Mouse (Mus musculus) kidney, embryonic 16.5 days (tissue): Measurements from ENCODE around the gene Lrp5. TPM values are rescaled to one million over a fixed set of nuclear protein-coding genes. Genes with fewer than 3 reads are reported as not detected.

Experiments used
- ATAC-seq: fragments of 200-750 bp; cut with Nextera tagmentation; 2 replicates; pipeline ENCODE4 v1.8.0; 2017; ENCODE audit warnings: moderate TSS enrichment; ENCODE audit not compliant: low FRiP score, low TSS enrichment
- H3K27ac ChIP-seq: fragments of 300-500 bp; sonication (generic); 2 replicates; pipeline ENCODE4 v1.5.1; 2014; ENCODE audit warnings: low read length
- H3K27me3 ChIP-seq: fragments of 300-500 bp; sonication (generic); 2 replicates; pipeline ENCODE4 v1.6.1; 2014; ENCODE audit warnings: low read length, control low read depth, mixed read lengths; ENCODE audit not compliant: insufficient read depth
- H3K36me3 ChIP-seq: fragments of 300-500 bp; sonication (generic); 2 replicates; pipeline ENCODE4 v1.6.1; 2014; ENCODE audit warnings: low read length, control low read depth, mixed read lengths; ENCODE audit not compliant: insufficient read depth
- H3K4me1 ChIP-seq: fragments of 300-500 bp; sonication (generic); 2 replicates; pipeline ENCODE4 v1.6.1; 2014; ENCODE audit warnings: low read length, control low read depth, mixed read lengths; ENCODE audit not compliant: insufficient read depth
- H3K4me2 ChIP-seq: fragments of 300-500 bp; sonication (generic); replicated peaks from 2 replicates; pipeline ENCODE4 v1.6.1; 2014; ENCODE audit warnings: low read depth, low read length
- H3K4me3 ChIP-seq: fragments of 300-500 bp; sonication (generic); 2 replicates; pipeline ENCODE4 v1.5.1; 2014; ENCODE audit warnings: mild to moderate bottlenecking, low read length
- H3K9ac ChIP-seq: fragments of 300-500 bp; sonication (generic); replicated peaks from 2 replicates; pipeline ENCODE4 v1.6.1; 2014; ENCODE audit warnings: low read length
- H3K9me3 ChIP-seq: fragments of 300-500 bp; sonication (generic); 2 replicates; pipeline ENCODE4 v1.6.1; 2016; ENCODE audit warnings: low read length, control low read depth
- WGBS: fragments of 180-500 bp; shearing (Covaris S2); extraction: QIAGEN DNeasy Blood & Tissue Kit; methylation state at CpG from one replicate; pipeline ENCODE4 v1.1.7; 2014; 5-methylcytosine and 5-hydroxymethylcytosine counted together
- polyA plus RNA-seq: library from polyadenylated mRNA; unstranded; fragments of >200 nt; fragmentation: Nextera tagmentation; extraction: Ambion mirVana; gene quantifications from 2 replicates; pipeline ENCODE4 v1.2.1, GENCODE M21; 2015

Lrp5 gene
- polyA plus RNA-seq, 1 experiment from 2014 or later, result 7.0 TPM

DNA sequence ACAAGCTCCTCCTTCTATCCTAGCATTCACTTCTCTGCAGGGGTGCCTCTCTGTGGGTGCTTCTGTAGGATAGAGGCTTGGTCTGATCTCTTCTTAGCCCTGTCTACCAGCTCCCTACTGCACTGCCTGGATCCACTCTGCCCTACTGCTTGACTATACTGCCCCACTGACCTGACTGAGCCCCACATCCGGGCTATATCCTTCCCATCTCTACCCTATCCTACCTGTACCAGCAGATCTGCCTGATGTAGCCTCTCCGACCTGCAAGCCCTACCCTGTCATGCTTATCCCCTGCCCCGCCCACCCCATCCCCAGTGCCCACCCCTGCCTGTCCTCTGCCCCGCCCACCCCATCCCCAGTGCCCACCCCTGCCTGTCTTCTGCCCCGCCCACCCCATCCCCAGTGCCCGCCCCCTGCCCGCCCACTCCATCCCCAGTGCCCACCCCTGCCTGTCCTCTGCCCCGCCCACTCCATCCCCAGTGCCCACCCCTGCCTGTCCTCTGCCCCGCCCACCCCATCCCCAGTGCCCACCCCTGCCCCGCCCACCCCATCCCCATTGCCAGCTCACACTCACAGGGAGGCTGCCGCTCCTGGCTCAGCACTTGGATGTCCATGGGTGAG is 37.4 kb downstream of the Lrp5 start:
- H3K9me3 ChIP-seq, result peaks cover 10% of the 10 kb centered on the region
- peak overlapping the region; percentile 57; the same call in 1 of the 2 replicates for H3K27ac ChIP-seq
- H3K4me2 ChIP-seq, result no peak overlapping the region
- peaks cover 15% of the 10 kb centered on the region for H3K4me1 ChIP-seq
- H3K4me3 ChIP-seq, result no peak overlapping the region
- H3K27me3 ChIP-seq, result no peaks in the 10 kb centered on the region
- peak; percentile 46; the same call in 1 of the 2 replicates for ATAC-seq
- 56% methylated on average over 5 of the region's 11 CpGs for WGBS
- H3K9ac ChIP-seq, result no peak overlapping the region
- H3K36me3 ChIP-seq, result peaks cover 36% of the 10 kb centered on the region

DNA sequence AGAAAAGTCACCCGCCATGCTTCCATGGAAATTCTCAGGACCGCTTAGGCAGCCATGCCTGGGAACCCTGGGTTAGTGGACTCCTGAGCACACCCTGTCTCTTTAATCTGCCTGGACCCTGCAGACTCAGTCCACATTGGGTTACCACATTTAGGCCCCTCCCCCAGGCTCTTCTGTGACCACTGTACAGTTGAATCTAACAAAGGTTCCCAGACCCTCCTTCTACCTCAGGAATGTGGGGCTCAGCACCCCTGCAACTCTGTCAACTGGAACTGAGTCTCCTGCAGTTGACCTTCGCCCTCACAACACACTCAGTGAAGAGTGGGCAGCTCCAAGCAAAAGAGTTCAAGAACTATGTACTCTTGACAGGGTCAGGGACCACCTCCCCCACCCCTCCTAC is 38.4 kb downstream of the Lrp5 start:
- Histone ChIP-seq H3K27me3 (no peaks in the 10 kb centered on the region), H3K36me3 (peaks cover 42% of the 10 kb centered on the region), H3K4me2 (no peak overlapping the region), H3K9ac (no peak overlapping the region), H3K27ac (0 out of 2 replicates have a peak overlapping the region, but pooled peaks have one; percentile 8), H3K4me3 (no peak overlapping the region), H3K4me1 (peaks cover 15% of the 10 kb centered on the region), H3K9me3 (peaks cover 10% of the 10 kb centered on the region)
- 85% methylated on average over 3 of the region's 3 CpGs for WGBS
- peak; percentile 71 for ATAC-seq

DNA sequence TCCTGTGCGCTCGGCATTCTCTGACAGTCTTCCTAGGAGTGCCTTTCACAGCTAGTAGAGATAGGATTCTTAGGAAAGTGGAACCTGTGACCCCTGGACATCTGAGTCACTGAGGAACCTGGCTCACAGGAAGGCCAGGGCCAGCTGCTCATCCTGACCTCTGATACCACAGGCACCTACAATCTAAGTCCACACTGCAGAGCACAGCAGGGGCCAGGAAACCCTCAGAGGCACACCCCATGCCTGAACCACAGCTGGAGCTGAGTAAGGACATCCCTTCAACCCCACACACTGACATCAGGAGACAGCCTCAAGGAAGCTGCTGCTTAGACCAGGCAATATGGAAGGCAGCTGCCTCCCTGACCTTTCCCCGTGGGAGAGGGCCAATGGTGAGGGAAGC is 40.6 kb downstream of the Lrp5 start:
- Histone ChIP-seq H3K9me3 (no peaks in the 10 kb centered on the region), H3K27ac (peak overlapping the region; percentile 58; the same call in 1 of the 2 replicates), H3K4me2 (no peak overlapping the region), H3K36me3 (peaks cover 30% of the 10 kb centered on the region), H3K4me1 (peaks cover 37% of the 10 kb centered on the region), H3K4me3 (no peak overlapping the region), H3K27me3 (no peaks in the 10 kb centered on the region), H3K9ac (no peak overlapping the region)
- 75% methylated on average over 3 of the region's 3 CpGs for WGBS
- no peak for ATAC-seq

DNA sequence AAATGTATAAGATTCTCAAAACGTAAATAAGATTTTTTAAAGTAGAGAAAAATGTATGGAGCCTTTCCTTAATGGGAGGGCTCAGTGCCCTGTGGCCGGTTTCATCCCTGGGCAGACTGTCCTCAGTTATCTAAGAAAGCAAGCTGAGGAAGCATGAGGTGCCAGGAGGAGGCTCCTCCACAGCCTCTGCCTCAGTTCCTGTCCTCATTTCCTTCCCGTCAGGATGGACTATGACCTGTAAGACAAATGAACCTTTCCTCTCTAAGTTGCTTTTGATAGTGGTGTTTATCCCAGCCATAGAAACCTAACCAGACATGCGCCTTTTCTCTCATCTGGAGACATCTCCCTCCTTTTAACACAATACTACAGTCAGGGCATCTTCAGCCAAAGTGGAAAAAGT is 41.0 kb downstream of the Lrp5 start:
- 78% methylated on average over 4 of the region's 4 CpGs for WGBS
- Histone ChIP-seq H3K27ac (peak overlapping the region; percentile 41; the same call in 1 of the 2 replicates), H3K36me3 (peaks cover 26% of the 10 kb centered on the region)

DNA sequence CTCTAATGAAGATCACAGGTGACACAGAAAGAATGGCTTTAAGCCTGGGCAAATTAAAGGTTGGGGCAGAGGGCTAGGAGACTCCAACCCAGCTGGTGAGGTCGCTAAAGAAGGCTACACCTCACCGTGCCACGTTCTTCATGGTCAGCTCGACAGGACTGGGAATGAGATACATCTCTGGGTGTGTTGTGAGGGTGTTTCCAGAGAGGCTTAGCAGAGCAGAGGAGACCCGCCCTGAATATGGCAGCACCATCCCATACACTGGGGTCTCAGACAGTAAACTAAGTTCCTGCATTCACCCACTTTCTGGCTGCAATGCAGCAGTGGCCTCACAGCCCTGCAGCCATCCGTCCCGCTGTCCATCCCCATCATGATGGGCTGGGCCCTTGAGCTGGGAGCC is 46.8 kb downstream of the Lrp5 start:
- Histone ChIP-seq H3K4me2 (no peak overlapping the region), H3K9me3 (no peaks in the 10 kb centered on the region), H3K36me3 (peaks cover 15% of the 10 kb centered on the region), H3K9ac (no peak overlapping the region), H3K4me3 (no peak overlapping the region), H3K4me1 (peaks cover 67% of the 10 kb centered on the region), H3K27me3 (no peaks in the 10 kb centered on the region), H3K27ac (peak overlapping the region; percentile 84)
- 76% methylated on average over 7 of the region's 7 CpGs for WGBS
- ATAC-seq, result no peak

More for the DNA sequence above, 41.0 kb downstream of the Lrp5 start:
- Histone ChIP-seq H3K4me1 (peaks cover 37% of the 10 kb centered on the region), H3K4me3 (no peak overlapping the region), H3K4me2 (no peak overlapping the region), H3K9me3 (no peaks in the 10 kb centered on the region), H3K27me3 (no peaks in the 10 kb centered on the region), H3K9ac (no peak overlapping the region)
- ATAC-seq, result no peak

DNA sequence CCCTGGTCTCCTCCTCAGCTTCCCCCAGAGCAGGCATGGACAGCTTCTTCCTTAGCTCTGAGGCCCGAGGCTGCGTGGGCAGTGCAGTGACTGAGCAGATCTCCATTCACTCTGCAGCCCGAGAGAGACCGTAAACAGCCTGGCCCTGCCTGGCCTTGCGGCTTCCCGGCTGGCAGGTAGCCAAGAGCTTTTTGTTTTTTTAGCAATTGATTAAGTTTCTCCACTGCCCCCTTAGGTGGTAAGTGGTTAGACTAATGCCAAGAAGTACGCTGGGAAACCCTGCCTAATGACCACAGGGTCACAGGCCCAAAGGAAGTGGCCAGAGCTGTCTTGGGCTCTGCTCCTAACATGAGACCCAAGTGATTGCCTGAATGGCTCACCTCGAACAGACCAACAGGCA is 47.7 kb downstream of the Lrp5 start:
- Histone ChIP-seq H3K27me3 (no peaks in the 10 kb centered on the region), H3K4me1 (peaks cover 67% of the 10 kb centered on the region), H3K4me3 (no peak overlapping the region), H3K36me3 (peaks cover 7% of the 10 kb centered on the region), H3K9me3 (no peaks in the 10 kb centered on the region), H3K27ac (peak overlapping the region; percentile 84), H3K4me2 (no peak overlapping the region), H3K9ac (peak overlapping the region; percentile 18; the same call in 1 of the 2 replicates)
- peak; percentile 86 for ATAC-seq
- WGBS, result 5% methylated on average over 8 of the region's 8 CpGs

DNA sequence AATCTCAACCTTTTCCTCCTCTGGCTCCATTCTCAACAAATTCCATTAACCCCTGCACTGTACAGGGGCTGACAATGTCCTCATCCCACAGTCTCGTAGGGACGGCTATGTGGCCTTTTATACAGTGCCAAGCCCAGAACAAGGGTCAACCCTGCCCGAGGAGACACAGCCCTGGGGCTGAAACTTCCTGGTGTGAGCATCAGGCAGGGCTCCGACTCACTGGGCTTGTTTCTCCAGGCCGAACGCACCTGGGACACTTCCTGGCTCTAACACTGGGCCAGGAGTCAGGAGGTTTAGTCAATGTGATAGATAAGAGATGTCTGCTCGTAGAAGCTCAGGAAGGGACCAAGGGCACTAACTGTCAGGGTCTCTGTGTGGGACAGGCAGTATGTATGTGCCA is 54.3 kb downstream of the Lrp5 start:
- 79% methylated on average over 7 of the region's 7 CpGs for WGBS
- Histone ChIP-seq H3K9ac (no peak overlapping the region), H3K27me3 (no peaks in the 10 kb centered on the region), H3K4me1 (peaks cover 13% of the 10 kb centered on the region), H3K4me3 (no peak overlapping the region), H3K36me3 (peaks cover 38% of the 10 kb centered on the region), H3K9me3 (no peaks in the 10 kb centered on the region), H3K27ac (no peak overlapping the region), H3K4me2 (no peak overlapping the region)
- ATAC-seq, result no peak

DNA sequence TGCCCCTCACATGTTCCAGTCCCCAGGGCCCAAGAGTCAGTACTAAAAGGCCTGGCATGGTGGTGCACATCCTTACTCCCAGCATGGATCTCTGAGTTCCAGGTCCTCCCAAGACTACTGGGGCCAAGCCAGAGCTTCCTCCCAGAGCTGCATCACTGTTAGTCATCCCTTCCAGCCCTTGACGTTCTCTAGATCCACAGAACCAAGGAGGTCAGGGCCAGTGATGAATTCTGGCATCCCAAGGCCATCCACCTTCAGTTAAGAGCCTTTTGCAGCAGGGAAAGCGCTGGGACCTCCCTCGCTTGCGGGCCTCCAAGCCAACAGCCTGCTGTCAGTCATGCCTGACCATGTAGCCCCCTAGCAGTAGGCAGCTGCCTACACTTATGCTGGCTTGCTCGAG is 54.9 kb downstream of the Lrp5 start:
- Histone ChIP-seq H3K27me3 (no peaks in the 10 kb centered on the region), H3K27ac (no peak overlapping the region)
- no peak for ATAC-seq

DNA sequence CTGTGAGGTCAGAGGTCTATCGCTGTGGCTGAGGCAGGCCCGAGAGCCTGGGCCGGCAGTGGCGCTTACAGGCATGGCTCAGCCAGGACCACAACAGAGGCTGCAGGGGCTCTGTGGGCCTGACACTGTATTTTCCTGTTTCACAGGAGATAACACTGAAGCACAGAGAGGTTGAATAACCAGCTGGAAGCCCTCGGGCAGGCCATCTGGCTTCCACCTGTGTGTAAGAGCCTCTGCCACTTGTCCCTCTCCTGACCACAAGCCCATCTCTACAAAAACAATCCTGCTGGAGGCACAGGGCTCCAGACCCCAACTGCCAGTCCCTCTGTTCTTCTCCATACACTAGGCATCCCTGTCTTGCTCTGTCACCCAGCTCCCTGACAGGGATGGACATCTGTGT is 55.9 kb downstream of the Lrp5 start:
- Histone ChIP-seq H3K27me3 (no peaks in the 10 kb centered on the region), H3K36me3 (peaks cover 48% of the 10 kb centered on the region), H3K27ac (no peak overlapping the region), H3K4me1 (peaks cover 5% of the 10 kb centered on the region; the same call in 1 of the 2 replicates), H3K9ac (no peak overlapping the region), H3K9me3 (no peaks in the 10 kb centered on the region), H3K4me2 (no peak overlapping the region), H3K4me3 (no peak overlapping the region)
- 70% methylated on average over 5 of the region's 5 CpGs for WGBS
- no peak for ATAC-seq

More for the DNA sequence above, 54.9 kb downstream of the Lrp5 start:
- 74% methylated on average over 5 of the region's 5 CpGs for WGBS
- H3K4me2 ChIP-seq, result no peak overlapping the region
- peaks cover 44% of the 10 kb centered on the region for H3K36me3 ChIP-seq
- no peaks in the 10 kb centered on the region for H3K9me3 ChIP-seq
- H3K4me3 ChIP-seq, result no peak overlapping the region
- H3K4me1 ChIP-seq, result peaks cover 9% of the 10 kb centered on the region; the same call in 1 of the 2 replicates
- H3K9ac ChIP-seq, result no peak overlapping the region

DNA sequence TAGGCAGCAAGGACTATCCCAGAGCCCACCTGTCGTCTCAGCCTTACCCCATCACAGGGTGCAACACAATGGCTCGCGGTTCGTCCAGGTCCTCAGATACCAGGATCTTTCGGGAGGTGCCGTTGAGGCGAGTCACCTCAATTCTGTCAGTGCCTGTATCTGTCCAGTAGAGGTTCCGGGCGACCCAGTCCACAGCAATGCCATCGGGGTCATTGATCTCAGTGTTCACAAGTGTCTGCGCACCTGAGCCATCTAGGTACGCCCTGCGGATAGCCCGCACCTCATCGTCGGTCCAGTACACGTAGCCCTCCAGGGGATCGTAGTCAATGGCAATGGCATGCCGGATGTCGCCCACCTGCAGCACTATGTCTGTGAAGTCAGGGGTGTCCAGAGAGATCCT is 56.3 kb downstream of the Lrp5 start:
- Histone ChIP-seq H3K36me3 (peaks cover 48% of the 10 kb centered on the region), H3K27ac (no peak overlapping the region), H3K4me2 (no peak overlapping the region), H3K27me3 (no peaks in the 10 kb centered on the region), H3K4me1 (peaks cover under 1% of the 10 kb centered on the region; the same call in 1 of the 2 replicates), H3K4me3 (no peak overlapping the region), H3K9me3 (no peaks in the 10 kb centered on the region), H3K9ac (no peak overlapping the region)
- ATAC-seq, result no peak
- 97% methylated on average over 20 of the region's 20 CpGs for WGBS
